Mouse (Mus musculus) C3H10T1/2 (cell line): ENCODE measurements around the gene Olig1. TPM values are rescaled to one million over a fixed set of nuclear protein-coding genes. Genes with fewer than 3 reads are reported as not detected.

ENCODE experiments used
- polyA plus RNA-seq, 2 experiments: library from polyadenylated mRNA; unstranded; fragments of >200 nt; fragmentation: generic; extraction: Trizol; gene quantifications; one replicate each; pipeline ENCODE4 v1.2.1; 2012; ENCODE audit warnings: missing spikeins in 2 of 2

Gene Olig1
- polyA plus RNA-seq: not detected

DNA sequence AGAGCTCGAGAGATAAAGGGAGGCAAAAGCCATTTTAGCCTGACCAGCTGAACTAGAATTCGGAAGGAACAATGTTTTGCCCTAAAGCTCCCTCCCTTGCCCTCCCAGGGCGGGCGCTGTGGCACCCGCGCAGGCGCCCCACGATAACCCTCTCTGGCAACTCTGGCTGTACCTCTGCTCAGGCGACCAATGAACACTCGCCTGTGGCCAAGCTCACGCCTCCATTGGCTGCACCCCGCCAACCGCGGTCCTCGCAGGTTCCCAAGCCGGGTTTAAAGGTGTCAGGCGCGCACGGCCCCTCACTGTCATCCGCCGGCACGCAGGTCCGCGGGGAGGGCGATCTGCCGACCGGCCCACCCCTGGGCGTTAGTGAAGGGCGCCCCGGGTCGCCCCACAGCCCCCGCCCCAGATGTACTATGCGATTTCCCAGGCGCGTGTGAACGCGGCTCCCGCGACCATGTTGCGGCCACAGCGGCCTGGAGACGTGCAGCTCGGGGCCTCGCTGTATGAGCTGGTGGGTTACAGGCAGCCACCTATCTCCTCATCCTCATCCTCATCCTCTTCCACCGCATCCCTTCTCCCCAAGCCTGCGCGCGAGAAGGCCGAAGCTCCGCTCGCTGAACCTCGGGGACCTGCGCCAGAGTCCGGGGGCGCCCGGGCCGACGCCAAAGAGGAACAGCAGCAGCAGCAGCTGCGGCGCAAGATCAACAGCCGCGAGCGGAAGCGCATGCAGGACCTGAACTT, at the start of gene Olig1:
Gene Olig1, plus strand, starts transcription at position 305 of the 744 bp plus-strand sequence.

DNA sequence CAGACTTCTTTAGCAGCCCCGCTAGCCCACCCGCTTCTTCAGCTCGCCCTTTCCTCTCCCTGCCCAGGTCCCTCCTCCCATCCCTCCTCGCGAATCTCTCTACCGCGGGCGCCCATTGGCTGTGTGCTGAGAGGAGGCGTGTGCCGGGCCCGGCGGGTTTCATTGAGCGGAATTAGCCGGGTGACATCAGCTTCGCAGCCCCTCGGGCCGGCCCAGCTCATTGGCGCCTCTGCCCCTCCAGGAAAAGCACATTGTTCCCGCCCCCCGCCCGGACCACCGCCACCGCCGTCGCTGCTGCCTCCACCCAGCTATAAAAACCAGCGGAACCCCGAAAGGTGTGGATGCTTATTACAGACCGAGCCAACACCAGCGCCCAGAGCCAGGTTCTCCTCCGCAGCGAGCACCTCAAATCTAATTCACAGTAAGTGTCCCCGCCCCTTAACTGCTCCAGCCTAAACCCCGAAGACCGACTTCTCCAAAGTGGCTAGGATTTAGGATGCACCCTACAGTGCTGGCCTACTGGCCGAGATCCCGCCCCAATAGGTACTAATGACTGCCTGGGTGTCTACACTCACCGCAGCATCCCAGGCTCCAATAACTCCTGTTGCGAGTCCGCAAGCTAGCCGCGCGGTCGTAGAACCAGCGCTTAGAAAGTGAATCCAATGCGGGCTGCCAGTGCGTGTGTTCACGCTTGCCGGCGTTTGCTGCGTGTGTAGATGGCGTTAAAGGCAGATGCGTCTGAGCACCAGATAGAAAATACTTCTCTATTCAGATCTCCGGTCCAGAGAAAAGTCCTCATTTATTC, 44.1 kb upstream of the Olig1 start, which contains the start of gene Olig2:
Gene Olig2, plus strand, starts transcription at position 225 of the 805 bp plus-strand sequence.

Other genes with a start within 250 kb of the Olig1 start
- gene Paxbp1, start 225.2 kb upstream of the Olig1 start, polyA plus RNA-seq: 1 to 10 TPM in 1 of 2 experiments, under 1 TPM in 1; 0.29 to 5.8 TPM
- not detected for gene 4932438H23Rik, start 174.7 kb upstream of the Olig1 start, polyA plus RNA-seq
- not detected for gene Olig2, start 44.3 kb upstream of the Olig1 start, polyA plus RNA-seq
- 10 to 100 TPM; 19.3 to 61.3 TPM for gene Ifnar2, start 103.0 kb downstream of the Olig1 start, polyA plus RNA-seq
- gene Gm21970, start 121.9 kb downstream of the Olig1 start, polyA plus RNA-seq: under 1 TPM in 1 of 2 experiments, not detected in 1; 0.12 TPM
- gene Il10rb, start 136.4 kb downstream of the Olig1 start, polyA plus RNA-seq: 10 to 100 TPM in 1 of 2 experiments, 1 to 10 TPM in 1; 3.7 to 18.8 TPM
- 10 to 100 TPM in 1 of 2 experiments, 1 to 10 TPM in 1; 2.6 to 31.0 TPM for gene Ifnar1, start 215.5 kb downstream of the Olig1 start, polyA plus RNA-seq